Mouse (Mus musculus): ENCODE data around the gene S100pbp. TPM values are rescaled to one million over a fixed set of nuclear protein-coding genes. Genes with fewer than 3 reads are reported as not detected.

The S100pbp gene
- polyA plus RNA-seq, 1 experiment from 2014 or later, result 14.6 TPM

DNA sequence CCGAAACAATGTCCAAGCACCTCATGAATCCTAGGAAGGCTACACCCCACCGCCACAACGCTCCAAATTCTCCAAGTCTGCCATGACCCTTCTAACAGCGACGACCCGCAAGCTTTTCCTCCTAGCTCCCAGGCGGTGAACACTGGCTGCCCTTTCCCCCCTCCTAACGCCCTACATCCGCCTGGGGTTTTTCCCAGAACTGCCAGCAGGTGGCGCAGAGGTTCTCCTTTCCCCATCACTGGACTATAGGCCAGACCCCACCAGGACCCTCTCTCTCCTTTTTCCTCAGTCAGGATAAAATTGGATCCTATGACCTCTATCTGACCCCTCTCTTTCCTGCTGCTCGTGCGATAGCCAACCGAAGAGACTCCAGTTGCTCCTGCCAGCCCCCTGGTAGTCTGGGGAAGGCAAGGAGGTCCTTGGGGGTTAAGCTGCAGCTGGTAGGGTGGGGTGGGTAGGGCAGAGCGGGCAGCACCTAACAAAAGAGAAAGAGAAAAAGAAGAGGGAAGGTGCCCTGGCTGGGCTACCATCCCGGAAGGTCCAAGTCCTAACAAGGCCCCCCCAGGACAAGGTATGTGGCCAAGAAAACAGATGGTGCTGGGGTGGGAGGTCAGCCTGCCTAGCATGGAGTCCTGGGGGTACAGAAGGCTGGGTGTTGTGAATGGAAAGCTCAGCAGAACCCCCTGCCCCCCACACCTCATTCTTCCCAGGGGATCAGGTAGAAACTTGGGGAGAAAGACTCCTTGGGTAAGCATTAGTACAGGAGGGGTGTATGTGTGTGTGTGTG lies 54.5 kb downstream of the S100pbp start:
- H3K9ac ChIP-seq (ENCODE audit: low read length), result peak overlapping the region; percentile 7; the same call in 1 of the 2 replicates
- 11% methylated on average over 15 of the region's 15 CpGs for WGBS
- no peak overlapping the region for H3K4me3 ChIP-seq (ENCODE audit: low read depth, low read length)
- H3K4me2 ChIP-seq (ENCODE audit: low read length), result peak overlapping the region; percentile 26
- ATAC-seq (replicated peaks; ENCODE audit: low FRiP score, low TSS enrichment, low read depth) (no peak), DNase-seq (ENCODE audit: low spot score) (peak; percentile 94)
- H3K9me3 ChIP-seq (ENCODE audit: control insufficient read depth, low read length), result no peaks in the 10 kb centered on the region
- peaks cover 34% of the 10 kb centered on the region for H3K27me3 ChIP-seq (replicated peaks; ENCODE audit: control insufficient read depth, insufficient read depth, low read length)
- no peak overlapping the region for H3K27ac ChIP-seq (ENCODE audit: low read depth)
- peaks cover 9% of the 10 kb centered on the region; the same call in 1 of the 2 replicates for H3K4me1 ChIP-seq (replicated peaks; ENCODE audit: control insufficient read depth, insufficient read depth, low read length)
- H3K36me3 ChIP-seq (ENCODE audit: control insufficient read depth, insufficient read depth, low read length), result no peaks in the 10 kb centered on the region

DNA sequence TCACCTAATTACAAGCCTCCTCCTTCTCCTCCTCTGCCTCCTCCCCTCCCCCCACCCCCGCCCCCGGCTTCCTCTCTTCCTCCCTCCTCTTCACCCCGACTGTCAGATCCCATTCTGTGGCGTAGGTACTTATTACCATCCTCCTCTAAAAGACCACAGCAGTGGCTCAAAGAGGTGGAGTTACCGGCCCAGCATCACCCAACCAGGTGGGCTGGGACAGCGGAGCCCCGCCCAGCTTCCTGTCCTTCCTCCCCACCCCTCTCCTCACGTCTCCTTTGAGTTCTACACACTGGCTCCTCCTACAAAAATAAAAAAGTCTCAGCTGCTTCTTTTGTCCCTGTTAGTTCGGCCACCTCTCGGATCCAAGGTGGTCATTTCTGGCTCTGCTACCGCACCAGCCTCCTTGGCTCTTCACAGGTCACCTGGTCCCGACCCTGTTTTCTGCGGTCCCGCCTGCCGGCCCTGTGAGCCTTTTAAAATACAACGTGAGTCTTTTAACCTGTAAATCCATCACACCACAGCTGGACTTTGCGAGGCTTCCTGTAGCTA lies 58.7 kb downstream of the S100pbp start:
- Histone ChIP-seq H3K36me3 (ENCODE audit: control insufficient read depth, insufficient read depth, low read length) (no peaks in the 10 kb centered on the region), H3K27ac (ENCODE audit: low read depth) (0 out of 2 replicates have a peak overlapping the region, but pooled peaks have one; percentile 57), H3K9ac (ENCODE audit: low read length) (peak overlapping the region; percentile 29; the same call in 1 of the 2 replicates), H3K4me3 (ENCODE audit: low read depth, low read length) (peak overlapping the region; percentile 29), H3K9me3 (ENCODE audit: control insufficient read depth, low read length) (no peaks in the 10 kb centered on the region), H3K27me3 (replicated peaks; ENCODE audit: control insufficient read depth, insufficient read depth, low read length) (peaks cover 8% of the 10 kb centered on the region), H3K4me2 (ENCODE audit: low read length) (peak overlapping the region; percentile 49), H3K4me1 (replicated peaks; ENCODE audit: control insufficient read depth, insufficient read depth, low read length) (peaks cover 13% of the 10 kb centered on the region; the same call in 1 of the 2 replicates)
- 3% methylated on average over 17 of the region's 17 CpGs for WGBS
- peak; percentile 72 for ATAC-seq (replicated peaks; ENCODE audit: low FRiP score, low TSS enrichment, low read depth)
- DNase-seq (ENCODE audit: low spot score), result no peak

DNA sequence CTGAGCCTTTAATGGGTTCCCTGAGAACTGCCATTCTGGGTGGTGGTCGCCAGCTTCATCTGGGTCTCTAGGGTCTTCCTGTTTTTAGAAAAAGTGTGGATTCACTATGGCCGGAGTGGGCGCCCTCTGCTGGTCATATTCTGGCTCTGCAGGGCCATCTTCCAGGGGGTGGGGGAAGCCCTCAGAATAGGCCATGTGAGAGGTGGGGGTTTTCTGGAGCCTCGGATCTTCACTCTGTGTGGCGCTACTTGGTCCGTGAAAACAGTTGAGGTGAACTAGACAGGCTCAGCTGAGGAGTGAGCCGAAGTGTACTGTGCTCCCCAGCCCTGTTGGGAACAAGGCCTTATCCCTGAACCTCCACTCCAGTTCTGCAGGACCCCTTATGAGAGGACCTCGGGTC lies 59.4 kb downstream of the S100pbp start:
- ATAC-seq (replicated peaks; ENCODE audit: low FRiP score, low TSS enrichment, low read depth) (peak; percentile 38), DNase-seq (ENCODE audit: low spot score) (peak; percentile 87)
- H3K4me1 ChIP-seq (replicated peaks; ENCODE audit: control insufficient read depth, insufficient read depth, low read length), result peaks cover 16% of the 10 kb centered on the region; the same call in 1 of the 2 replicates
- peaks cover under 1% of the 10 kb centered on the region; the same call in 1 of the 2 replicates for H3K27me3 ChIP-seq (replicated peaks; ENCODE audit: control insufficient read depth, insufficient read depth, low read length)
- peak overlapping the region; percentile 49 for H3K4me2 ChIP-seq (ENCODE audit: low read length)
- H3K9me3 ChIP-seq (ENCODE audit: control insufficient read depth, low read length), result no peaks in the 10 kb centered on the region
- 7% methylated on average over 8 of the region's 8 CpGs for WGBS
- H3K9ac ChIP-seq (ENCODE audit: low read length), result 0 out of 2 replicates have a peak overlapping the region, but pooled peaks have one; percentile 29
- H3K27ac ChIP-seq (ENCODE audit: low read depth), result peak overlapping the region; percentile 57
- no peaks in the 10 kb centered on the region for H3K36me3 ChIP-seq (ENCODE audit: control insufficient read depth, insufficient read depth, low read length)
- H3K4me3 ChIP-seq (ENCODE audit: low read depth, low read length), result 0 out of 2 replicates have a peak overlapping the region, but pooled peaks have one; percentile 29

DNA sequence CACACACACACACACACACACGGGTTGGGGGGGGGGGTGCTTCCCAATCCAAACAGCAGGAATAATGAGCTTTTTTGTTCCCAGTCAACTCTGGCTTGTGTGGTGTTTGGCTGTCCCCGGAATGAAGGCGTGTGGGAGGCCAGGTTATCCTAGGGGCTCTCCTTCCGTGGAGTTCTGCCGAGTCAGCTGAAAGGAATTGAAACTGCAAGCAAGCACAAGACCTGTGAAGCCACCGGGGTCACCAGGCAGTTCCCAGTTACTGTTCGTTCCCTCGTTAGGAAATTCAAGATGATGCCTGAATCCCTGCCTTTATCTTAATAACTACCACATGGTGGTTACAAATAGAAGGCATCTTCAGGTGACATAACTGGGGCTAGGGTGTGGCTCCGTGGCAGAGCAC lies 60.1 kb downstream of the S100pbp start:
- no peak overlapping the region for H3K4me2 ChIP-seq (ENCODE audit: low read length)
- H3K9me3 ChIP-seq (ENCODE audit: control insufficient read depth, low read length), result no peaks in the 10 kb centered on the region
- H3K36me3 ChIP-seq (ENCODE audit: control insufficient read depth, insufficient read depth, low read length), result no peaks in the 10 kb centered on the region
- WGBS, result 45% methylated on average over 9 of the region's 9 CpGs
- no peak overlapping the region for H3K27ac ChIP-seq (ENCODE audit: low read depth)
- DNase-seq (ENCODE audit: low spot score) (no peak), ATAC-seq (replicated peaks; ENCODE audit: low FRiP score, low TSS enrichment, low read depth) (no peak)
- peaks cover 6% of the 10 kb centered on the region; the same call in 1 of the 2 replicates for H3K27me3 ChIP-seq (replicated peaks; ENCODE audit: control insufficient read depth, insufficient read depth, low read length)
- no peak overlapping the region for H3K4me3 ChIP-seq (ENCODE audit: low read depth, low read length)
- H3K4me1 ChIP-seq (replicated peaks; ENCODE audit: control insufficient read depth, insufficient read depth, low read length), result peaks cover 19% of the 10 kb centered on the region; the same call in 1 of the 2 replicates
- no peak overlapping the region for H3K9ac ChIP-seq (ENCODE audit: low read length)

DNA sequence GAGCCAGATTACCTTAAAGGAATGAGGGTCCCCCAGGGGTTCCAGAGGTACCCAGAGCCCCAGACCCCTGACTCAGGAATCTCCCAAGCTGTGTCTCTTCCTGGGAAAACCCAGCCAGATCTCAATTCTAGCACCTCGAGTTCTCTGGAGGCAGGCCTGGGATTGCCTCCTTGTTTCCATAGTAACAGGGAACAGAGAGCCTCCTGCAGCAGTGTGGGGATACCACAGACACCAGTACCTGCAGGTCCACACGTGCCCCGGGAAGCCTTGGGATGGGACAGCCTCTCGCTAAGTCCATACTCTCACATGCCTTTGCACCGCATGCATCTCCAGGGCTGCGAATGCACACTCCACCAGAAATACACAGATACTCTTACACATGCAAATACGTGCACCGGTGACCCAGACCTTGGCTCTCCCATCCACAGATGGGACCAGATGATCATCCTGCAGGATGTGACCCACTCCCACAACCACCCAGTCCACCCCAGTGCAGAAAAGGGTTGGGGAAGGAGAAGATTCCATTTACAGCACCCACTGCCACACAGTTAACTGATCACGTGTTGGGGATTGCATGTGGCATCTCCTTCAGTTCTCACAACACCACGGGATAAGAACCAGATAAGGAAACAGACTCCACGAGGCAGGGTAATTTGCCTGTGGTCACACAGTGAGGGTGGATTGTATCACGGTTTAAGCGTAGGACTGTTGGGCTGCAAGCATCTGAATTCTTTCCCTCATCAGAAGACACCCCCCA lies 60.8 kb downstream of the S100pbp start:
- no peak overlapping the region for H3K4me2 ChIP-seq (ENCODE audit: low read length)

DNA sequence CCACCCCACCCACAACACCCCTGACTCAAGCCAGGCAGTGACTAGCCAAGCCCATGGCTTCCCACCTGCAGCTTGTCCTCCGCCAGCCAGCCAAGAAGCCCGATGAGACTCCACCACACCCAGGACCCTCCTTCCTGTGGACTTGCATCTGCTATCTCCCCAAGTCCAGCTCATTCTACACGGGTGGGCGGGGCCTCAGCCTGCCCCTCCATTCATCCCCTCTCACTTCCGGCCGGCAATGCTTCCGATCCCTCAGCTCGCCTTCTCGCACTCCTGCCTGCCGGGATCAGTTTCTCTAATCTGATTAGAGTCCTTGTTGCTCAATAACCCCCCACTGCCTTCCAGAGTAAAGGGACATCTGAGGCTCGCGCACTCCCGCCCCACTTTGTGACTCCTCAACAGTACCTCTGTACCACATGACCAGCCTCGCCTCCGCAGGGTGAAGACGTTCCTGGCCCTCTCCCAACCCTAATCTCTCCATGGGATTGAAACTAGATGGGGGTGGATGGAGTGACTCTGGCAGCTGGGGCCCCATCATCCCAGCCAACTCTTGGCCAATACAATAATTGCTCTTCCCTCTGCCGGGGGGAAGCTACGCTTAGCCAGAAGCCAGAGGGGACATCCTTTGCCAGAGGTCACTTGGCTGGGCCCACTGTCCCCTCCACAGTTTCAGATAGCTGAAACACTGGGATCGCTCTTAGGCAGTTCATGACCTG lies 63.6 kb downstream of the S100pbp start:
- WGBS, result 12% methylated on average over 19 of the region's 19 CpGs
- H3K9ac ChIP-seq (ENCODE audit: low read length), result no peak overlapping the region
- peaks cover 26% of the 10 kb centered on the region for H3K27me3 ChIP-seq (replicated peaks; ENCODE audit: control insufficient read depth, insufficient read depth, low read length)
- no peaks in the 10 kb centered on the region for H3K9me3 ChIP-seq (ENCODE audit: control insufficient read depth, low read length)
- no peak overlapping the region for H3K4me3 ChIP-seq (ENCODE audit: low read depth, low read length)
- no peak overlapping the region for H3K27ac ChIP-seq (ENCODE audit: low read depth)
- no peaks in the 10 kb centered on the region for H3K36me3 ChIP-seq (ENCODE audit: control insufficient read depth, insufficient read depth, low read length)
- DNase-seq (ENCODE audit: low spot score) (no peak), ATAC-seq (replicated peaks; ENCODE audit: low FRiP score, low TSS enrichment, low read depth) (no peak)
- H3K4me1 ChIP-seq (replicated peaks; ENCODE audit: control insufficient read depth, insufficient read depth, low read length), result peaks cover 23% of the 10 kb centered on the region; the same call in 1 of the 2 replicates
- H3K4me2 ChIP-seq (ENCODE audit: low read length), result peak overlapping the region; percentile 25

More for the DNA sequence above, 60.8 kb downstream of the S100pbp start:
- peaks cover 7% of the 10 kb centered on the region; the same call in 1 of the 2 replicates for H3K27me3 ChIP-seq (replicated peaks; ENCODE audit: control insufficient read depth, insufficient read depth, low read length)
- no peaks in the 10 kb centered on the region for H3K36me3 ChIP-seq (ENCODE audit: control insufficient read depth, insufficient read depth, low read length)
- no peak overlapping the region for H3K27ac ChIP-seq (ENCODE audit: low read depth)
- peaks cover 19% of the 10 kb centered on the region; the same call in 1 of the 2 replicates for H3K4me1 ChIP-seq (replicated peaks; ENCODE audit: control insufficient read depth, insufficient read depth, low read length)
- H3K9ac ChIP-seq (ENCODE audit: low read length), result no peak overlapping the region
- ATAC-seq (replicated peaks; ENCODE audit: low FRiP score, low TSS enrichment, low read depth), result no peak
- no peak overlapping the region for H3K4me3 ChIP-seq (ENCODE audit: low read depth, low read length)
- no peak for DNase-seq (ENCODE audit: low spot score)
- H3K9me3 ChIP-seq (ENCODE audit: control insufficient read depth, low read length), result no peaks in the 10 kb centered on the region
- 64% methylated on average over 13 of the region's 13 CpGs for WGBS

DNA sequence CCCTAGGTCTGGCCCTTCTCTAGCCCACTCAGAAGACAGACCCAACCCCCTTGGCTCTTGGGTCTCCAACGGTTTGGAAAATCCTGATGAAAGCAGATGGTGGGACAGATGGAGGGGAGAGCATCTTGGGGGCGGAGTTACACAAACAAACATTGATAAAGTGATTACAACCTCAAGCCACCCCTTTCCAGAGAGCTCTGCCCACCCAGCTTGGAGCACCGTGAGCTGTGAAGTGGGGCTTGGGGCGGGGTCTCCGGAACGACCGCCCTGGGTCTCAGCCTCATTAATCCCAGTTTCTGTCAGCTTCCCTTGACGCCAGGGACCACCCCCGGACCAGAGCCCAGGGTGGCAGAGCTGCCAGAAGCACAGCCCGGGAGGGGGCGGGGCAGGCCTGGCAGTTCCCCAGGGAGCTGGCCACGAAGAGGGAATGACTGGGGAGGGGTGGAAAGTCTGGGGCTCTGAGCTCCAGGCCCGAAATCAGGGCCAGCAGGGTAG lies 64.8 kb downstream of the S100pbp start:
- Histone ChIP-seq H3K4me2 (ENCODE audit: low read length) (peak overlapping the region; percentile 11; the same call in 1 of the 2 replicates), H3K27me3 (replicated peaks; ENCODE audit: control insufficient read depth, insufficient read depth, low read length) (peaks cover 33% of the 10 kb centered on the region), H3K9ac (ENCODE audit: low read length) (no peak overlapping the region), H3K36me3 (ENCODE audit: control insufficient read depth, insufficient read depth, low read length) (no peaks in the 10 kb centered on the region), H3K4me1 (replicated peaks; ENCODE audit: control insufficient read depth, insufficient read depth, low read length) (peaks cover 17% of the 10 kb centered on the region; the same call in 1 of the 2 replicates), H3K27ac (ENCODE audit: low read depth) (no peak overlapping the region), H3K4me3 (ENCODE audit: low read depth, low read length) (no peak overlapping the region), H3K9me3 (ENCODE audit: control insufficient read depth, low read length) (no peaks in the 10 kb centered on the region)
- DNase-seq (ENCODE audit: low spot score) (no peak), ATAC-seq (replicated peaks; ENCODE audit: low FRiP score, low TSS enrichment, low read depth) (no peak)
- 3% methylated on average over 13 of the region's 13 CpGs for WGBS

Measured in intestine, embryonic 14.5 days (tissue).